Mouse (Mus musculus): ENCODE data around the gene Smu1. TPM values are rescaled to one million over a fixed set of nuclear protein-coding genes. Genes with fewer than 3 reads are reported as not detected.

Gene Smu1
- total RNA-seq, 2 experiments from 2014 or later, result 19.0 to 24.4 TPM

Other genes with a start within 250 kb of the Smu1 start
- 1.2 and 3.6 TPM in 2 replicates for gene Aptx, start 54.7 kb downstream of the Smu1 start, total RNA-seq (2015; ENCODE audit: low replicate concordance)
- gene Aptx, start 54.7 kb downstream of the Smu1 start, total RNA-seq (2017; ENCODE audit: low replicate concordance), result 1.1 and 1.7 TPM in 2 replicates
- gene Dnaja1, start 35.8 kb downstream of the Smu1 start, total RNA-seq (2015; ENCODE audit: low replicate concordance), result 36.1 and 39.5 TPM in 2 replicates
- 45.3 and 78.4 TPM in 2 replicates for gene Dnaja1, start 35.8 kb downstream of the Smu1 start, total RNA-seq (2017; ENCODE audit: low replicate concordance)
- gene B4galt1, start 96.1 kb upstream of the Smu1 start, total RNA-seq (2015; ENCODE audit: low replicate concordance), result 34.5 and 42.3 TPM in 2 replicates
- 29.7 and 31.4 TPM in 2 replicates for gene B4galt1, start 96.1 kb upstream of the Smu1 start, total RNA-seq (2017; ENCODE audit: low replicate concordance)
- not detected in 2 replicates for gene Spink4, start 162.1 kb upstream of the Smu1 start, total RNA-seq (2015; ENCODE audit: low replicate concordance)
- not detected in 2 replicates for gene Spink4, start 162.1 kb upstream of the Smu1 start, total RNA-seq (2017; ENCODE audit: low replicate concordance)
- 28.2 and 33.2 TPM in 2 replicates for gene Bag1, start 190.4 kb upstream of the Smu1 start, total RNA-seq (2015; ENCODE audit: low replicate concordance)
- gene Bag1, start 190.4 kb upstream of the Smu1 start, total RNA-seq (2017; ENCODE audit: low replicate concordance), result 126 and 129 TPM in 2 replicates
- gene Chmp5, start 190.5 kb upstream of the Smu1 start, total RNA-seq (2015; ENCODE audit: low replicate concordance), result 26.5 and 36.4 TPM in 2 replicates
- gene Chmp5, start 190.5 kb upstream of the Smu1 start, total RNA-seq (2017; ENCODE audit: low replicate concordance), result 42.0 and 56.2 TPM in 2 replicates
- gene Nfx1, start 213.0 kb upstream of the Smu1 start, total RNA-seq (2015; ENCODE audit: low replicate concordance), result 8.8 and 11.3 TPM in 2 replicates
- gene Nfx1, start 213.0 kb upstream of the Smu1 start, total RNA-seq (2017; ENCODE audit: low replicate concordance), result 19.3 and 22.7 TPM in 2 replicates

All from erythroblast, adult 5-6 weeks (primary cell).